Mouse (Mus musculus): Measurements from ENCODE around the gene Wdr86.

DNA sequence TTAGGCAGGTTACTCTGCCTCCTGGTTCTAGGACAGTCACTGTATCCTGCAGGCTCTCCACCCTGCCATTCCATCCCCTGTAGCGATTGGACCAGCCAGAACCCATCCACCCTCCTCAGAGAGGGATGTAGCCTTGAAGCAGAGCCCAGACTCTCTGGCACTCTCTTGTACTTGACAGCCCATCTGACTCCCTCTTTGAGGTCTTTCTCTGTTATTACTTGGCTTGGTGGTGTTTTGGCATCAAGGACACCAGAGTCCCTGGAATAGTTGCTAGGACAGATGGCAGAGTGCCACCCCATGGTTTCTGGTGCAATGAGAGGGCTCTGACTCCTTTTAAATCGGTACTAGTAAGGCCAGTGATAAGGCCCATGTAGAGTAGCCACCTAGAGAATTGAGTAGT lies 17.3 kb downstream of the Wdr86 start:
- TF ChIP-seq GATA1 (IDR thresholded peaks at IDR 0.05; ENCODE audit: borderline replicate concordance, low read length) (no peak), FLI1 (IDR thresholded peaks at IDR 0.05; ENCODE audit: low read length) (no peak)

Data from megakaryocyte, embryonic 14.5 days (primary cell).